In the genomic region with DNA sequence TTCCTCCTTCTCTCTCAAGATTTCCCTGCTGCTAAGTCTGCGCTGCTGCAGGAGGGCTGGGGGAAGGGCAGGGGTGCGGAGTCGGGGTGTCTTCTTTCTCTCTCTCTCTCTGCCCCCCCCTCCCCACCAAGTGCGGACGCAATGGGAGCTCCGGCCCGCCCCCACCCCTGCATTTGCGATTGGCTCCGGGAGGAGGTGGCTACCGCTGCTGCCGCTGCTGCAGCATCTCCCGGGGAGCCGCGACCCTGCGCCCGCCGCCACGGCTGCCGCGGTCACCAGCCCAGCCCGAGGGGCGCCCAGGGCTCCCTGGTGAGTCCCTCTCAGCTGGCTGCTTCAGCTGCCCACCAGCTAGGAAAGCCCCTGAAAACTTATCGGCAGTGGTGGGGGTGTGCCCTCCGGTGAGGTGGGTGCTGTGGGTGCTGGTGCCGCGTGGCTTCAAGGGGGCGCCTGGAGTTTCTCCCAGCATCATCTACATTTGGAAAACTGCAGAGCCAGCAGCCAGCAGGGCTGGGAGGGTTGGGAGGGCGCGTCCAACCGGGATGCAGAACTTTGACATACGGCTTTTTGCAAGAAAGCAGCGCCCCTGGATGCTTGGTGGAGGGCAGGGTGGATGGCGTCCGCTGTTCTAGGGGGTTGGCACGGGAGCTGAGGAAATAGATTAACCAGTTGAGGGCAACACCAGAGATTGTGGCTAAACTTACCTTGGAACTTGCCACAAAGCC, we compare ENCODE assay signal across 8 mouse cellular contexts. TPM values are rescaled to one million over a fixed set of nuclear protein-coding genes. Genes with fewer than 3 reads are reported as not detected.
A peak's percentile ranks its signal among the peaks of the same experiment; 100 is the strongest.
DNase-seq lines count a peak whose midpoint lies in the region; ATAC-seq and TF ChIP-seq lines count a peak whose summit lies in the region.

No protein-coding gene starts in this region.

- peak; percentile 28; the same call in 1 of the 2 replicates for TF ChIP-seq POLR2A in heart, adult 2 months (IDR thresholded peaks at IDR 0.05; ENCODE audit: insufficient read depth, low read depth, low read length)

- H3K27me3 ChIP-seq in heart, adult 2 months (ENCODE audit: control insufficient read depth, insufficient read depth, low read length) = no peaks in the 10 kb centered on the region
- H3K27me3 ChIP-seq in midbrain, embryonic 14.5 days (ENCODE audit: control insufficient read depth, insufficient read depth, low read length) = peaks cover 17% of the 10 kb centered on the region; the same call in 1 of the 2 replicates

- peak overlapping the region; percentile 54 for H3K4me3 ChIP-seq in heart, adult 2 months
- peak overlapping the region; percentile 49 for H3K4me3 ChIP-seq in midbrain, embryonic 14.5 days (replicated peaks; ENCODE audit: low read depth, low read length)

- no peaks in the 10 kb centered on the region for H3K79me2 ChIP-seq in heart, adult 2 months (replicated peaks; ENCODE audit: control insufficient read depth, insufficient read depth, low read length)

- 2% methylated on average over 32 of the region's 35 CpGs for WGBS in heart, adult 2 months
- WGBS in midbrain, embryonic 14.5 days = under 1% methylated on average over 34 of the region's 35 CpGs

- no peaks in the 10 kb centered on the region for H3K36me3 ChIP-seq in heart, adult 2 months (ENCODE audit: control insufficient read depth, insufficient read depth, low read length)
- no peaks in the 10 kb centered on the region for H3K36me3 ChIP-seq in midbrain, embryonic 14.5 days (ENCODE audit: control insufficient read depth, insufficient read depth, low read length)

- DNase-seq in heart, adult 2 months = no peak
- DNase-seq in heart, adult 8-10 months (ENCODE audit: low spot score) = no peak
- DNase-seq in brain, adult 2 months (ENCODE audit: low read depth, low spot score) = peak; percentile 27
- DNase-seq in heart, postnatal 4 days = peak; percentile 46
- peak; percentile 66 for DNase-seq in midbrain, embryonic 14.5 days
- no peak for DNase-seq in layer of hippocampus, postnatal 36 days
- DNase-seq in spleen, adult 12 weeks (ENCODE audit: low spot score) = no peak
- no peak for DNase-seq in adipocyte (ENCODE audit: low spot score)

- TF ChIP-seq EP300 in heart, adult 2 months (IDR thresholded peaks at IDR 0.05; ENCODE audit: insufficient read depth, low read depth, low read length) = no peak

- intact Hi-C loops in heart, adult 2 months (cut with DNase I) = no loop called here

- H3K9me3 ChIP-seq in midbrain, embryonic 14.5 days (ENCODE audit: control insufficient read depth, low read length) = no peaks in the 10 kb centered on the region

- H3K4me2 ChIP-seq in midbrain, embryonic 14.5 days (ENCODE audit: low read length) = peak overlapping the region; percentile 90

- peak overlapping the region; percentile 82 for H3K9ac ChIP-seq in heart, adult 2 months (ENCODE audit: low read depth, low read length)
- H3K9ac ChIP-seq in midbrain, embryonic 14.5 days (replicated peaks; ENCODE audit: low read length) = peak overlapping the region; percentile 49

- H3K4me1 ChIP-seq in heart, adult 2 months (ENCODE audit: control insufficient read depth, insufficient read depth, low read length) = peaks cover 6% of the 10 kb centered on the region
- peaks cover 11% of the 10 kb centered on the region for H3K4me1 ChIP-seq in midbrain, embryonic 14.5 days (ENCODE audit: control insufficient read depth, insufficient read depth, low read length)

- TF ChIP-seq CTCF in heart, adult 2 months (IDR thresholded peaks at IDR 0.05) = no peak

- ATAC-seq in midbrain, embryonic 14.5 days (ENCODE audit: low FRiP score, low TSS enrichment) = peak; percentile 32; the same call in 1 of the 2 replicates

- peak overlapping the region; percentile 89 for H3K27ac ChIP-seq in heart, adult 2 months
- H3K27ac ChIP-seq in midbrain, embryonic 14.5 days (replicated peaks; ENCODE audit: low read depth, low read length) = no peak overlapping the region

RNA-seq across cellular contexts. Expression of a gene that starts 51.6 kb away (rescaled TPM):
- total RNA-seq in heart, adult 2 months (2021) = under 1 TPM; 0.63 to 0.89 TPM
- 1.1 TPM in 2 replicates for polyA plus RNA-seq in heart, adult 2 months (2012; rRNA removed)
- total RNA-seq in heart, adult 8-10 months (2022) = 1 to 10 TPM in 1 of 4 experiments, under 1 TPM in 3; 0.68 to 1.2 (median 0.80) TPM
- total RNA-seq in heart, postnatal 4 days (2021) = 1 to 10 TPM; 1.6 to 2.5 TPM
- not detected in 2 replicates for polyA plus RNA-seq in midbrain, embryonic 14.5 days (2014; fragmentation: Nextera tagmentation; extraction: Ambion mirVana)
- not detected for total RNA-seq in layer of hippocampus, postnatal 36 days (2021)

Comparison
In these comparisons a context has a peak if more than half of its experiments do, and no peak if none do; other contexts are left out.
1. DNase-seq: peak in brain, adult 2 months (single experiment), heart, postnatal 4 days (single experiment) and midbrain, embryonic 14.5 days (single experiment); none in heart, adult 2 months (0 of 2), heart, adult 8-10 months (single experiment), layer of hippocampus, postnatal 36 days (0 of 2), spleen, adult 12 weeks (single experiment) and adipocyte (single experiment).